Mouse (Mus musculus) adrenal gland, adult 2 months (tissue): ENCODE data around the gene Dram2. TPM values are rescaled to one million over a fixed set of nuclear protein-coding genes. Genes with fewer than 3 reads are reported as not detected.

Source experiments
- polyA plus RNA-seq: library from polyadenylated mRNA; depleted of rRNA; stranded (reverse); fragments of >200 nt; gene quantifications from 2 replicates; pipeline ENCODE4 v1.2.3, GENCODE M21; 2012; rRNA removed
- total RNA-seq, 2 experiments: library from RNA; stranded (reverse); gene quantifications; 2 replicates each; pipeline ENCODE4 v1.2.3; 2021

Gene Dram2
- total and polyA plus RNA-seq, 3 experiments: 9.5 to 98.6 (median 91.8) TPM

Other genes with a start within 250 kb of the Dram2 start
- not detected for gene Chil6, start 141.6 kb upstream of the Dram2 start, total RNA-seq
- gene Chil6, start 141.6 kb upstream of the Dram2 start, polyA plus RNA-seq: not detected in 2 replicates
- gene Dennd2d, start 65.4 kb upstream of the Dram2 start, total RNA-seq: 1 to 10 TPM; 3.2 to 4.3 TPM
- gene Dennd2d, start 65.4 kb upstream of the Dram2 start, polyA plus RNA-seq: 1.5 and 1.8 TPM in 2 replicates
- 10 to 100 TPM; 42.2 to 44.4 TPM for gene Cept1, start within 50 bp of the Dram2 start, total RNA-seq
- 3.6 and 4.9 TPM in 2 replicates for gene Cept1, start within 50 bp of the Dram2 start, polyA plus RNA-seq
- 10 to 100 TPM; 16.5 to 17.2 TPM for gene Lrif1, start 137.2 kb downstream of the Dram2 start, total RNA-seq
- 0.85 TPM in 2 replicates for gene Lrif1, start 137.2 kb downstream of the Dram2 start, polyA plus RNA-seq
- 10 to 100 TPM in 1 of 2 experiments, 1 to 10 TPM in 1; 8.6 to 13.3 TPM for gene Cd53, start 242.4 kb downstream of the Dram2 start, total RNA-seq
- 0.57 and 0.59 TPM in 2 replicates for gene Cd53, start 242.4 kb downstream of the Dram2 start, polyA plus RNA-seq